Mouse (Mus musculus): ENCODE results near the gene Krt36. TPM values are rescaled to one million over a fixed set of nuclear protein-coding genes. Genes with fewer than 3 reads are reported as not detected.

Krt36 gene
- polyA plus RNA-seq, 1 experiment from 2014 or later: 1.4 TPM

GRCm38 (mm10) chr11:100100391-100100790, 5.0 kb downstream of the Krt36 start:
- Histone ChIP-seq H3K4me1 (ENCODE audit: control insufficient read depth, insufficient read depth, low read length) (peaks cover 22% of the 10 kb centered on the region; the same call in 1 of the 2 replicates), H3K9ac (ENCODE audit: low read depth, low read length) (no peak overlapping the region), H3K27ac (ENCODE audit: low read depth, low read length) (no peak overlapping the region), H3K27me3 (ENCODE audit: control insufficient read depth, insufficient read depth, low read length) (no peaks in the 10 kb centered on the region), H3K36me3 (ENCODE audit: control insufficient read depth, insufficient read depth, low read length) (no peaks in the 10 kb centered on the region), H3K9me3 (ENCODE audit: control insufficient read depth, low read length) (no peaks in the 10 kb centered on the region), H3K4me2 (replicated peaks; ENCODE audit: low read depth, low read length) (no peak overlapping the region), H3K4me3 (ENCODE audit: low read length) (no peak overlapping the region)
- ATAC-seq (ENCODE audit: low FRiP score, low TSS enrichment): no peak
- 85% methylated on average over 4 of the region's 4 CpGs for WGBS

GRCm38 (mm10) chr11:100097819-100098218, 7.6 kb downstream of the Krt36 start:
- Histone ChIP-seq H3K4me3 (ENCODE audit: low read length) (no peak overlapping the region), H3K4me2 (replicated peaks; ENCODE audit: low read depth, low read length) (no peak overlapping the region), H3K9ac (ENCODE audit: low read depth, low read length) (no peak overlapping the region), H3K4me1 (ENCODE audit: control insufficient read depth, insufficient read depth, low read length) (peaks cover 18% of the 10 kb centered on the region; the same call in 1 of the 2 replicates), H3K36me3 (ENCODE audit: control insufficient read depth, insufficient read depth, low read length) (no peaks in the 10 kb centered on the region), H3K27me3 (ENCODE audit: control insufficient read depth, insufficient read depth, low read length) (no peaks in the 10 kb centered on the region), H3K9me3 (ENCODE audit: control insufficient read depth, low read length) (no peaks in the 10 kb centered on the region), H3K27ac (ENCODE audit: low read depth, low read length) (no peak overlapping the region)
- 37% methylated on average over 9 of the region's 9 CpGs for WGBS
- ATAC-seq (ENCODE audit: low FRiP score, low TSS enrichment): peak; percentile 60

GRCm38 (mm10) chr11:100096141-100096540, 9.3 kb downstream of the Krt36 start, which contains the start of gene Krt35:
TSS of gene Krt35 (minus strand) at chr11:100096241.
- Histone ChIP-seq H3K4me1 (ENCODE audit: control insufficient read depth, insufficient read depth, low read length) (peaks cover 15% of the 10 kb centered on the region; the same call in 1 of the 2 replicates), H3K27ac (ENCODE audit: low read depth, low read length) (no peak within 1 kb of the TSS), H3K4me2 (replicated peaks; ENCODE audit: low read depth, low read length) (no peak within 1 kb of the TSS), H3K9ac (ENCODE audit: low read depth, low read length) (no peak within 1 kb of the TSS), H3K27me3 (ENCODE audit: control insufficient read depth, insufficient read depth, low read length) (no peaks in the 10 kb centered on the region), H3K9me3 (ENCODE audit: control insufficient read depth, low read length) (no peaks in the 10 kb centered on the region), H3K36me3 (ENCODE audit: control insufficient read depth, insufficient read depth, low read length) (no peaks in the 10 kb centered on the region), H3K4me3 (ENCODE audit: low read length) (no peak within 1 kb of the TSS)
- no peak for ATAC-seq (ENCODE audit: low FRiP score, low TSS enrichment)
- 63% methylated on average over 9 of the region's 9 CpGs for WGBS

GRCm38 (mm10) chr11:100088378-100089025, 16.9 kb downstream of the Krt36 start:
- no peak overlapping the region for H3K4me2 ChIP-seq (replicated peaks; ENCODE audit: low read depth, low read length)
- H3K9me3 ChIP-seq (ENCODE audit: control insufficient read depth, low read length): no peaks in the 10 kb centered on the region
- no peaks in the 10 kb centered on the region for H3K36me3 ChIP-seq (ENCODE audit: control insufficient read depth, insufficient read depth, low read length)
- H3K27ac ChIP-seq (ENCODE audit: low read depth, low read length): no peak overlapping the region
- no peak for ATAC-seq (ENCODE audit: low FRiP score, low TSS enrichment)
- no peak overlapping the region for H3K4me3 ChIP-seq (ENCODE audit: low read length)
- 64% methylated on average over 7 of the region's 7 CpGs for WGBS
- no peak overlapping the region for H3K9ac ChIP-seq (ENCODE audit: low read depth, low read length)
- no peaks in the 10 kb centered on the region for H3K27me3 ChIP-seq (ENCODE audit: control insufficient read depth, insufficient read depth, low read length)
- no peaks in the 10 kb centered on the region for H3K4me1 ChIP-seq (ENCODE audit: control insufficient read depth, insufficient read depth, low read length)

GRCm38 (mm10) chr11:100087861-100088260, 17.6 kb downstream of the Krt36 start, which contains the start of gene Krt32:
TSS of gene Krt32 (minus strand) at chr11:100088226.
- Histone ChIP-seq H3K4me3 (ENCODE audit: low read length) (no peak within 1 kb of the TSS), H3K4me1 (ENCODE audit: control insufficient read depth, insufficient read depth, low read length) (no peaks in the 10 kb centered on the region), H3K36me3 (ENCODE audit: control insufficient read depth, insufficient read depth, low read length) (no peaks in the 10 kb centered on the region), H3K27me3 (ENCODE audit: control insufficient read depth, insufficient read depth, low read length) (no peaks in the 10 kb centered on the region), H3K27ac (ENCODE audit: low read depth, low read length) (no peak within 1 kb of the TSS), H3K9me3 (ENCODE audit: control insufficient read depth, low read length) (no peaks in the 10 kb centered on the region), H3K9ac (ENCODE audit: low read depth, low read length) (no peak within 1 kb of the TSS), H3K4me2 (replicated peaks; ENCODE audit: low read depth, low read length) (no peak within 1 kb of the TSS)
- ATAC-seq (ENCODE audit: low FRiP score, low TSS enrichment): no peak
- WGBS: 93% methylated on average over 10 of the region's 10 CpGs

- no peaks in the 10 kb centered on the region for H3K27me3 ChIP-seq (ENCODE audit: control insufficient read depth, insufficient read depth, low read length)
- no peaks in the 10 kb centered on the region for H3K4me1 ChIP-seq (ENCODE audit: control insufficient read depth, insufficient read depth, low read length)
- no peak overlapping the region for H3K4me2 ChIP-seq (replicated peaks; ENCODE audit: low read depth, low read length)
- H3K36me3 ChIP-seq (ENCODE audit: control insufficient read depth, insufficient read depth, low read length): no peaks in the 10 kb centered on the region
- no peak overlapping the region for H3K27ac ChIP-seq (ENCODE audit: low read depth, low read length)
- no peaks in the 10 kb centered on the region for H3K9me3 ChIP-seq (ENCODE audit: control insufficient read depth, low read length)
- WGBS: 84% methylated on average over 1 of the region's 1 CpGs
- no peak for ATAC-seq (ENCODE audit: low FRiP score, low TSS enrichment)
- no peak overlapping the region for H3K9ac ChIP-seq (ENCODE audit: low read depth, low read length)
- H3K4me3 ChIP-seq (ENCODE audit: low read length): no peak overlapping the region
These were observed 31.6 kb downstream of the Krt36 start for GRCm38 (mm10) chr11:100073873-100074272.

GRCm38 (mm10) chr11:100067293-100068036, 38.0 kb downstream of the Krt36 start:
- 68% methylated on average over 17 of the region's 17 CpGs for WGBS
- Histone ChIP-seq H3K36me3 (ENCODE audit: control insufficient read depth, insufficient read depth, low read length) (no peaks in the 10 kb centered on the region), H3K9me3 (ENCODE audit: control insufficient read depth, low read length) (no peaks in the 10 kb centered on the region), H3K4me1 (ENCODE audit: control insufficient read depth, insufficient read depth, low read length) (0 out of 2 replicates have a peak, but pooled peaks cover 2% of the 10 kb centered on the region), H3K27ac (ENCODE audit: low read depth, low read length) (no peak overlapping the region), H3K4me2 (replicated peaks; ENCODE audit: low read depth, low read length) (no peak overlapping the region), H3K4me3 (ENCODE audit: low read length) (no peak overlapping the region), H3K9ac (ENCODE audit: low read depth, low read length) (no peak overlapping the region), H3K27me3 (ENCODE audit: control insufficient read depth, insufficient read depth, low read length) (no peaks in the 10 kb centered on the region)
- ATAC-seq (ENCODE audit: low FRiP score, low TSS enrichment): no peak

- WGBS: 75% methylated on average over 12 of the region's 12 CpGs
- H3K9ac ChIP-seq (ENCODE audit: low read depth, low read length): no peak overlapping the region
- H3K4me1 ChIP-seq (ENCODE audit: control insufficient read depth, insufficient read depth, low read length): 0 out of 2 replicates have a peak, but pooled peaks cover 2% of the 10 kb centered on the region
- no peaks in the 10 kb centered on the region for H3K9me3 ChIP-seq (ENCODE audit: control insufficient read depth, low read length)
- H3K27me3 ChIP-seq (ENCODE audit: control insufficient read depth, insufficient read depth, low read length): no peaks in the 10 kb centered on the region
- H3K4me2 ChIP-seq (replicated peaks; ENCODE audit: low read depth, low read length): no peak overlapping the region
- no peaks in the 10 kb centered on the region for H3K36me3 ChIP-seq (ENCODE audit: control insufficient read depth, insufficient read depth, low read length)
- no peak overlapping the region for H3K4me3 ChIP-seq (ENCODE audit: low read length)
- no peak for ATAC-seq (ENCODE audit: low FRiP score, low TSS enrichment)
- H3K27ac ChIP-seq (ENCODE audit: low read depth, low read length): no peak overlapping the region
These were observed 39.0 kb downstream of the Krt36 start for GRCm38 (mm10) chr11:100066236-100067010.

Data from kidney, embryonic 14.5 days (tissue).